Mouse (Mus musculus) liver, embryonic 15.5 days (tissue): ENCODE data around the gene A930004D18Rik. TPM values are rescaled to one million over a fixed set of nuclear protein-coding genes. Genes with fewer than 3 reads are reported as not detected.

Experiments
- ATAC-seq: fragments of 200-750 bp; cut with Nextera tagmentation; 2 replicates; pipeline ENCODE4 v1.8.0; 2017; ENCODE audit warnings: moderate number of reproducible peaks, mild to moderate bottlenecking, moderate library complexity; ENCODE audit not compliant: insufficient read depth
- H3K27ac ChIP-seq: fragments of 300-500 bp; sonication (generic); replicated peaks from 2 replicates; pipeline ENCODE4 v1.5.1; 2015; ENCODE audit warnings: mild to moderate bottlenecking, inconsistent platforms
- H3K27me3 ChIP-seq: fragments of 300-500 bp; sonication (generic); 2 replicates; pipeline ENCODE4 v1.6.1; 2015; ENCODE audit warnings: mild to moderate bottlenecking, inconsistent platforms
- H3K36me3 ChIP-seq: fragments of 300-500 bp; sonication (generic); replicated peaks from 2 replicates; pipeline ENCODE4 v1.6.1; 2015; ENCODE audit warnings: moderate library complexity, mild to moderate bottlenecking, inconsistent platforms
- H3K4me1 ChIP-seq: fragments of 300-500 bp; sonication (generic); replicated peaks from 2 replicates; pipeline ENCODE4 v1.6.1; 2015; ENCODE audit warnings: inconsistent platforms
- H3K4me2 ChIP-seq: fragments of 300-500 bp; sonication (generic); 2 replicates; pipeline ENCODE4 v1.6.1; 2015; ENCODE audit warnings: moderate library complexity, mild to moderate bottlenecking, inconsistent platforms
- H3K4me3 ChIP-seq: fragments of 300-500 bp; sonication (generic); replicated peaks from 2 replicates; pipeline ENCODE4 v1.5.1; 2015; ENCODE audit warnings: mild to moderate bottlenecking, inconsistent platforms
- H3K9ac ChIP-seq: fragments of 300-500 bp; sonication (generic); 2 replicates; pipeline ENCODE4 v1.6.1; 2015; ENCODE audit warnings: moderate library complexity, mild to moderate bottlenecking, inconsistent platforms
- H3K9me3 ChIP-seq: fragments of 300-500 bp; sonication (generic); replicated peaks from 2 replicates; pipeline ENCODE4 v1.6.1; 2016; ENCODE audit warnings: inconsistent platforms
- WGBS: fragments of 180-500 bp; shearing (Covaris S2); methylation state at CpG from one replicate; pipeline ENCODE4 v1.1.7; 2015; ENCODE audit warnings: mixed read lengths; ENCODE audit not compliant: insufficient replicate concordance; 5-methylcytosine and 5-hydroxymethylcytosine counted together
- polyA plus RNA-seq: library from polyadenylated mRNA; unstranded; fragments of >200 nt; fragmentation: Nextera tagmentation; extraction: Ambion mirVana; gene quantifications from 2 replicates; pipeline ENCODE4 v1.2.1, GENCODE M21; 2015

A930004D18Rik gene
- polyA plus RNA-seq, 1 experiment from 2014 or later: 1.4 TPM

DNA sequence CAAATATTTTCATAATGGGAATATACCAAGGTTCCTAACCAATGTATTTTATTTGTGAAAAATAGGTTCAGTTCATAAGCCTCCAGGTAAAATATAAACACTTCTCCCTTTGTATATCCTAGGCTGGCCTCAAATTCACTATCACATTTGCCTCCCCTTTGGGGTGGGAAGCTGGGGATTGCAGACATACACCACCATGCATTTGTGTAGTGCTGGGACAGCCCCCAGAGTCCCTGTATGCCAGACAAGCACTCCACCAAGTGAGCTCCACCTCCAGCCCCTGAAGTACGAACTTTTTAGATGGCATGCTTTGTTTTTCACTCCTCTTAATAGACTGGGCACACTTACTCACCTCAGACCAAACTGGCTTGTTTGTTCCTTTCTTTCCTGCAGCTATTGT, 14.7 kb downstream of the A930004D18Rik start:
- peaks cover 35% of the 10 kb centered on the region for H3K27me3 ChIP-seq
- H3K27ac ChIP-seq: no peak overlapping the region
- WGBS: 51% methylated on average over 1 of the region's 1 CpGs
- no peaks in the 10 kb centered on the region for H3K9me3 ChIP-seq
- H3K36me3 ChIP-seq: no peaks in the 10 kb centered on the region
- no peak for ATAC-seq
- H3K4me3 ChIP-seq: no peak overlapping the region
- no peak overlapping the region for H3K4me2 ChIP-seq
- no peak overlapping the region for H3K9ac ChIP-seq
- H3K4me1 ChIP-seq: peaks cover 24% of the 10 kb centered on the region

DNA sequence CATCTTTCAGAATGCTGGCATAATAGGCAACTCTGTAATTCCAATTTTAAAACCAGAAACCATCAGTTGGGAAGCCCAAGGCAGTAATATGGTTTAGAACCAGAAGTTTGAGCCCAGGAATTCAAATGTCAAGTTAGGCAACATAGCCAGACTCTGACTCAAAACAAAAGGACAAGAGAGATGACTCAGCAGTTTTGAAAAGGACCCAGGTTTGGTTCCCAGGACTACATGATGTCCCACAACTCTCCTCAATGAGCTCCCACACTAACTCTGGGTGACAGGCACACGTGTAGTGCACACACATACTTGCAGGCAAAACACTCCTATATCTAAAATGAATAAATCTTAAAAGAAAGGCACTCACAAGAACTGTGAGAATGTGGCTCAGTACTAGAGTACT, 18.4 kb downstream of the A930004D18Rik start:
- no peak overlapping the region for H3K9ac ChIP-seq
- no peak overlapping the region for H3K4me2 ChIP-seq
- H3K4me3 ChIP-seq: no peak overlapping the region
- no peaks in the 10 kb centered on the region for H3K4me1 ChIP-seq
- no peak overlapping the region for H3K27ac ChIP-seq
- H3K27me3 ChIP-seq: peaks cover 3% of the 10 kb centered on the region
- ATAC-seq: no peak
- H3K36me3 ChIP-seq: no peaks in the 10 kb centered on the region
- WGBS: 61% methylated on average over 1 of the region's 1 CpGs
- H3K9me3 ChIP-seq: no peaks in the 10 kb centered on the region

DNA sequence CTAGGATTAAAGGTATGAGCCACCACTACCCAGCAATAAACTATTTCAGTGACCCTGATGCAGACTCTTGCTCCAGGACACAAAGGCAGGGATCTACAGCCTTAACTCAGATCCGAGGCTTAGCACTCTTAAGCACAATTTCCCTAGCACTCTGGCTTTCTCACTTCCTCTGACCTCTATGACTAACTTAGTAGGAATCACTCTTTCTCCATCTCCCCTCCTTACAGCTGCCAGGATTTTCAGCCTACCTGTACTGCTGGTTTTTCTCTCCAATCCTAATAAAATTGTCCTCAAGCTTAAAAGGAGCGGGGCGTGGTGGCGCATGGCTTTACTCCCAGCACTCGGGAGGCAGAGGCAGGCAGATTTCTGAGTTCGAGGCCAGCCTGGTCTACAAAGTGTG, 20.2 kb downstream of the A930004D18Rik start:
- Histone ChIP-seq H3K27ac (no peak overlapping the region), H3K4me1 (no peaks in the 10 kb centered on the region), H3K4me2 (no peak overlapping the region), H3K36me3 (no peaks in the 10 kb centered on the region), H3K4me3 (no peak overlapping the region), H3K9me3 (no peaks in the 10 kb centered on the region), H3K9ac (no peak overlapping the region), H3K27me3 (no peaks in the 10 kb centered on the region)
- ATAC-seq: no peak
- 75% methylated on average over 6 of the region's 6 CpGs for WGBS

DNA sequence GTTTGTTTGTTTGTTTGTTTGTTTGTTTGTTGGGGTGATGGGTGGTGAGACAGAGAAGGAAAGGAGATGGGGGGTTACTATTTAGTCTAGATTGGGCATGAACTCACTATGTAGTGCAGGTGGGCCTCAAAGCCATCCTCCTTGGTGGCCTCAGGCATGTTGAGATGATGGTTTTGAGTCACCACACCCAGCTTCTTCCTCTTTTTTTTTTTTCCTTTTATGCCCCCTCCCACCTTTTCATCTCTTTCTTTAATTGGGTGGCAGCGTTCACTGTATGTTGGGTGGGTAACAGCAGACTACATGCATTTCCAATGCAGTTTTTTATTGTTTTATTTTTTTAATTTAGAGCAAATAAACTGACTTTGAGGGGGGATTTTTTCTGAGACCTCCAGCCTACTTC, 20.9 kb downstream of the A930004D18Rik start:
- no peaks in the 10 kb centered on the region for H3K9me3 ChIP-seq
- WGBS: 69% methylated on average over 1 of the region's 1 CpGs
- H3K36me3 ChIP-seq: no peaks in the 10 kb centered on the region
- no peak overlapping the region for H3K4me3 ChIP-seq
- H3K9ac ChIP-seq: no peak overlapping the region
- H3K4me1 ChIP-seq: no peaks in the 10 kb centered on the region
- no peak overlapping the region for H3K4me2 ChIP-seq
- H3K27me3 ChIP-seq: no peaks in the 10 kb centered on the region
- no peak for ATAC-seq
- no peak overlapping the region for H3K27ac ChIP-seq

DNA sequence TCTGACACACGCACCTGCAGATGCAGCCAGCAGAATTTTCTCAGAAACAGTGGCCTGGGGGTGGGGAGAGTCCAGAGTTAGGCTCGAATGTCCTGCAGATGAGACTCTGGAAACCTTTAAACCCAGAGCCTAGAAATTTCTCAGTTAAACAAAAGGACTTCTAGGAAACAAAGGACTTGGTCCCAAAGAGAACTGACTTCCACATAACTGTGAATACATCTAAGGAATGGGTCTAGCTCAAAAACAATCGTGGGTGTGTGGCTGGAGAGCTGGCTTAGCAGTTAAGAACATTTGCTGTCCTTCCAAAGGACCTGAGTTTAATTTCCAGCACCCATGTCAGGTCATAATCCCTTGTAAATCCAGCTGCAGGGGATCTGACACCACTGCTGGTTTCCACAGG, 22.0 kb downstream of the A930004D18Rik start:
- ATAC-seq: no peak
- 48% methylated on average over 3 of the region's 3 CpGs for WGBS
- Histone ChIP-seq H3K36me3 (no peaks in the 10 kb centered on the region), H3K4me2 (no peak overlapping the region), H3K27me3 (no peaks in the 10 kb centered on the region), H3K9me3 (no peaks in the 10 kb centered on the region), H3K4me1 (no peaks in the 10 kb centered on the region), H3K27ac (no peak overlapping the region), H3K4me3 (no peak overlapping the region), H3K9ac (no peak overlapping the region)

DNA sequence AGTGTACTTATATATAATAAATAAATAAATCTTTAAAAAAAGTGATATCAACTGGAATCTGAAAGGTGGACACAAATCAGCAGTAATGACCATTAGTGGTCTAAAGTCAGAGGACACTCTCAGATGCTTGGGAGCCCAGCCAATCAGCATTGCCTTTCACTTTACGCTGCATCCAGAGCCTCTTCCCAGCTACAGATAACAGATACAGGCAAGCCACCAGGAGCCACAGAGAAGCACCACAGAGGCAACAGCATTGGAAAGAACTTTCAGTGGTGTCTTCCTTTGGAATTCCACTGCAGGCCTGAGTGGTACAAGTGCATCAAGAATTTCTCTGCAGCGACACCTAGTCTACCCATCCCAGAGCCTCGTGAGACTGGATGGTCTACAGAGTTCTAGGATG, 24.7 kb downstream of the A930004D18Rik start:
- Histone ChIP-seq H3K36me3 (no peaks in the 10 kb centered on the region), H3K9ac (no peak overlapping the region), H3K27ac (no peak overlapping the region), H3K4me2 (no peak overlapping the region), H3K9me3 (no peaks in the 10 kb centered on the region), H3K27me3 (no peaks in the 10 kb centered on the region), H3K4me3 (no peak overlapping the region), H3K4me1 (no peaks in the 10 kb centered on the region)
- 74% methylated on average over 3 of the region's 3 CpGs for WGBS
- ATAC-seq: no peak

DNA sequence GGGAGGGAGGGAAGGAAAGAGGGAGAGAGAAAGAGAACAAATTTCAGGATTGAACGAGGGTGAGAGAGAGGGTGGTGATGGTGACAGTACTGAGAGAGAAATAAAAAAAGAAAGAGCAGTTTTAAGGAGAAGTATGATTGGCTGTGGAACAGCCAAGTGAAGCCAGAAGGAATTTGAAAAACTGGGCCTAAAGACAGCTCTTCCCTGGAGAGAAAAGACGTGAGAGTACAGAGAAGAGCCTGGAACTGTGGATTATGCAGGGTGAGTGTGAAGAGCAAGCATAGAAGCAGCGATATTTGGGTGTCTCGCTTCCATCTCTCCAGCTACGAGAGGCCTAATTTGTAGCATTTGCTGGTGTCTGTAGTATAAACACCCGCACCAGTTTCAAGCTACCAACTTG, 26.3 kb downstream of the A930004D18Rik start:
- Histone ChIP-seq H3K27ac (no peak overlapping the region), H3K4me2 (no peak overlapping the region), H3K9me3 (no peaks in the 10 kb centered on the region), H3K4me3 (no peak overlapping the region), H3K36me3 (no peaks in the 10 kb centered on the region), H3K4me1 (no peaks in the 10 kb centered on the region), H3K9ac (no peak overlapping the region), H3K27me3 (no peaks in the 10 kb centered on the region)
- 67% methylated on average over 6 of the region's 6 CpGs for WGBS
- ATAC-seq: no peak

DNA sequence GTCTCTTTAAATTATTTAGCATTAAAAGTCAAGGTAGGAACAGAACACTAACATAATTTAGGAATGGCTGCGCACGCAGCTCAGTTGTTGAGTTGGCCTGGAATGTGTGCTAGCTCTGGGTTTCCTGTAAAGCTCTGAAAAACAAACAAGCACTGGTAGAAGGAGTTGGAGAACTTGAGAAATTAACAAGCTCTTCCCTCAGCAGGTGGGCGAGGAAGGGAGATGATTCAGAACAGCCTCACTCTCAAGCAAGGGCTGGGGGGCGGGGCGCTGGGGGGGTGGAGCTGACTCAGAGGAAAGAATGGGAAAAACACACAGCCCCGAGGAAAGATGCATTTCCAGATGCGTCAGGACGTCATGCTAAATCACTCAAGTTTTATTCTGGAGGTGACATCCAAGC, 32.4 kb downstream of the A930004D18Rik start:
- Histone ChIP-seq H3K36me3 (no peaks in the 10 kb centered on the region), H3K9me3 (no peaks in the 10 kb centered on the region), H3K4me1 (no peaks in the 10 kb centered on the region), H3K4me2 (no peak overlapping the region), H3K27me3 (no peaks in the 10 kb centered on the region), H3K4me3 (no peak overlapping the region), H3K9ac (no peak overlapping the region), H3K27ac (no peak overlapping the region)
- no peak for ATAC-seq
- 39% methylated on average over 8 of the region's 8 CpGs for WGBS

DNA sequence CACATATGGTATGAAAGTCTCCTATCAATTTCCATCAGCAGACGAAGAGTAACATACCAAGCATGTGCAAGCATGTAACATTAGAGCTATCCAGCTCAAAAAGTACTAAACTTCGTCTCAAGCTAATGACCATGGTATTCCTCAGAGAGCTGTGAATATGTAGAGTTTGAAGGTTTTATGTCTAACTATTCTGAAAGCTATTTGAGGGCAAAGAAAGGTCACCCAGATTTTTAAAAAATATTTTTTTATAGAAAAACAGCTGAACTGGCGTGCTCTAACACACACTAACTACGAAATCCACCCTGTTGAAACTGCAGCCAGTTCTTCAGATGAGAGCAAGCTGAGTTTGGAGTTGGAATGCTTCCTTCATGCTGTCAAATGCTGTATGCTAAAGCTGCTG, 33.3 kb downstream of the A930004D18Rik start:
- no peak overlapping the region for H3K4me2 ChIP-seq
- H3K9me3 ChIP-seq: no peaks in the 10 kb centered on the region
- H3K4me1 ChIP-seq: no peaks in the 10 kb centered on the region
- no peaks in the 10 kb centered on the region for H3K36me3 ChIP-seq
- H3K9ac ChIP-seq: no peak overlapping the region
- no peaks in the 10 kb centered on the region for H3K27me3 ChIP-seq
- no peak overlapping the region for H3K4me3 ChIP-seq
- no peak overlapping the region for H3K27ac ChIP-seq
- 67% methylated on average over 4 of the region's 4 CpGs for WGBS
- ATAC-seq: no peak

DNA sequence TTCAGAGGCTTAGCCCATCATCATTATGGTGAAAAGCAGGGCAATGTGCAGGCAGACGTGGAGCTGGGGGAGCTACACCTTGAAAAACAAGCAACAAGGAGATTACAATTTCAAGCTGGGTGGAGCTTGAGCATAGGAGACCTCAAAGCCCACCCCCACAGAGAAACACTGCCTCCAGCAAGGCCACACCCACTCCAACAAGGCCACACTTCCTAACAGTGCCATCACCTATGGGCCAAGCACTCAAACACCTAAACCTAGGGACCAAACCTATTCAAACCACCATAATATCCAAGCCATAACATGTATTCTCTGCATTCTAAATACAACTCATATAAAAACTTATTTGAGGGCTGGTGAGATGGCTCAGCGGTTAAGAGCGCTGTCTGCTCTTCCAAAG, 35.2 kb downstream of the A930004D18Rik start:
- no peak for ATAC-seq
- 71% methylated on average over 3 of the region's 3 CpGs for WGBS
- Histone ChIP-seq H3K9ac (no peak overlapping the region), H3K4me3 (no peak overlapping the region), H3K4me1 (no peaks in the 10 kb centered on the region), H3K27me3 (no peaks in the 10 kb centered on the region), H3K9me3 (no peaks in the 10 kb centered on the region), H3K27ac (no peak overlapping the region), H3K36me3 (no peaks in the 10 kb centered on the region), H3K4me2 (no peak overlapping the region)

DNA sequence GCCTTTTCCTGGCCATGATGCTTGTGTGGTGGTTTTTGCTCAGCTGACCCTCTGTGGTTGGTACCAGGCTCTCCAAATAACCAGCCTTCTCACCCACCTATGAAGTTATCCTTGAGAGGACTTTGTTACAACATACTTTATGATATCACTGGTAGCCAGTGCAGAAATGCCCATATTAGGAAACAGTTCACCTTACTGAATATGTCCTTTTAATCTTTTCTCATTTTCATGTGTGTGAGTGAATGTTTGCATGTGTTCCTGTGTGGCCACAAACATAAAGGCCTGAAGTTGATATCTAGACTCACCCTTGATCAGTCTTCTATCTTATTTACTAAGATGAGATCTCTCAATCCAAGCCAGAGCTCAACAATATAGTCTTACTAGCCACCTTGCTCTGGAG, 40.7 kb downstream of the A930004D18Rik start, which contains the start of gene H2al2a:
TSS of gene H2al2a (minus strand) at position 101 of the 400 bp plus-strand sequence.
- H3K27me3 ChIP-seq: no peaks in the 10 kb centered on the region
- no peak within 1 kb of the TSS for H3K4me2 ChIP-seq
- no peak within 1 kb of the TSS for H3K9ac ChIP-seq
- no peak for ATAC-seq
- H3K4me1 ChIP-seq: no peaks in the 10 kb centered on the region
- H3K4me3 ChIP-seq: no peak within 1 kb of the TSS
- no peaks in the 10 kb centered on the region for H3K36me3 ChIP-seq
- H3K27ac ChIP-seq: no peak within 1 kb of the TSS
- H3K9me3 ChIP-seq: no peaks in the 10 kb centered on the region

DNA sequence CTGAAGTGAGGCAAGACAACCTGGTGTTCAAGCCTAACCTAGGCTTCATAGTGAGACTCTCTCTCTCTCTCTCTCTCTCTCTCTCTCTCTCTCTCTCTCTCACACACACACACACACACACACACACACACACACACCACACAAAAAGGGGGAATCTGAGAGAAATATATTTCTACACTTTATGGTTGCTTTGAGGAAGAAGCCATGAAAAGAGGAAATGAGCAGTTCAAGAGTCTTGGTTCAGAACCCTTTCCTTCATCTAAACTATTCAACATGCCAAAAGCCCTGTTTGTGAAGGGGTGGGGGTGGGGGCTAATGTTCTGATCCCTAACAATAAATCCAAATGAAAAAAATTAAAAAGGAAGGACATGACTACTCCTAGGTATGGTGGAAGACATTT, 48.0 kb downstream of the A930004D18Rik start:
- H3K9me3 ChIP-seq: no peaks in the 10 kb centered on the region
- no peak overlapping the region for H3K4me2 ChIP-seq
- no peaks in the 10 kb centered on the region for H3K36me3 ChIP-seq
- no peak overlapping the region for H3K27ac ChIP-seq
- H3K4me1 ChIP-seq: no peaks in the 10 kb centered on the region
- H3K9ac ChIP-seq: no peak overlapping the region
- no peak for ATAC-seq
- H3K27me3 ChIP-seq: no peaks in the 10 kb centered on the region
- H3K4me3 ChIP-seq: no peak overlapping the region
